Mouse (Mus musculus) hematopoietic stem cell, adult 5-6 weeks (primary cell): ENCODE results near the gene Glud1. TPM values are rescaled to one million over a fixed set of nuclear protein-coding genes. Genes with fewer than 3 reads are reported as not detected.
"Not testable (repeated sequence)": the region's sequence is repeated elsewhere in the genome, so short reads cannot be mapped to it uniquely, and the experiment has no call there.

ENCODE experiments used
- ATAC-seq, 2 experiments: fragments of 125-278 bp in 1 of 2; replicated peaks in 1 of 2; 2 replicates each; pipeline ENCODE4 v1.8.0; 2016 to 2017; ENCODE audit warnings: inconsistent platforms in 2 of 2, mild to moderate bottlenecking in 2 of 2, moderate number of reproducible peaks in 2 of 2, low read depth in 1 of 2, moderate TSS enrichment in 1 of 2; ENCODE audit not compliant: low FRiP score in 2 of 2, poor library complexity in 2 of 2, severe bottlenecking in 2 of 2, insufficient read depth in 1 of 2, low TSS enrichment in 1 of 2
- total RNA-seq: library from RNA; stranded (forward); fragments of 172-1452, 232-1000 nt; gene quantifications from 2 replicates; pipeline ENCODE4 v1.2.3, GENCODE M21; 2017

Gene Glud1
- total RNA-seq, 1 experiment from 2014 or later = 88.9 TPM

- no peak for ATAC-seq
Observed at GRCm38 (mm10) chr14:34303265-34303680, 7.3 kb upstream of the Glud1 start.

- no peak for ATAC-seq
Observed at GRCm38 (mm10) chr14:34309266-34309665, 1.3 kb upstream of the Glud1 start.

GRCm38 (mm10) chr14:34309907-34310233 lies 657 bp upstream of the Glud1 start:
- ATAC-seq = no peak

- peak; percentile 24 to 36; a peak in 3 of 4 replicates for ATAC-seq
Observed at GRCm38 (mm10) chr14:34311021-34311631, 599 bp downstream of the Glud1 start.

GRCm38 (mm10) chr14:34311691-34312090 lies 1.2 kb downstream of the Glud1 start:
- no peak for ATAC-seq

- ATAC-seq = no peak
Observed at GRCm38 (mm10) chr14:34312339-34313048, 2.0 kb downstream of the Glud1 start.

- no peak for ATAC-seq
Observed at GRCm38 (mm10) chr14:34313612-34314011, 3.1 kb downstream of the Glud1 start.

- not testable (repeated sequence) for ATAC-seq
Observed at GRCm38 (mm10) chr14:34314383-34314782, 3.9 kb downstream of the Glud1 start.

- no peak for ATAC-seq
Observed at GRCm38 (mm10) chr14:34314796-34315195, 4.3 kb downstream of the Glud1 start.

GRCm38 (mm10) chr14:34316346-34316745 lies 5.8 kb downstream of the Glud1 start:
- ATAC-seq = no peak

GRCm38 (mm10) chr14:34317431-34317830 lies 6.9 kb downstream of the Glud1 start:
- no peak for ATAC-seq

GRCm38 (mm10) chr14:34318113-34318512 lies 7.6 kb downstream of the Glud1 start:
- no peak for ATAC-seq

- no peak for ATAC-seq
Observed at GRCm38 (mm10) chr14:34323576-34324085, 13.1 kb downstream of the Glud1 start.

- ATAC-seq = no peak
Observed at GRCm38 (mm10) chr14:34326606-34327005, 16.1 kb downstream of the Glud1 start.

GRCm38 (mm10) chr14:34327618-34328017 lies 17.1 kb downstream of the Glud1 start:
- ATAC-seq = no peak

GRCm38 (mm10) chr14:34330657-34331158 lies 20.2 kb downstream of the Glud1 start:
- ATAC-seq = no peak

- ATAC-seq = no peak
Observed at GRCm38 (mm10) chr14:34331886-34332285, 21.4 kb downstream of the Glud1 start.

- no peak for ATAC-seq
Observed at GRCm38 (mm10) chr14:34332476-34332875, 21.9 kb downstream of the Glud1 start.

- ATAC-seq = no peak
Observed at GRCm38 (mm10) chr14:34339446-34339845, 28.9 kb downstream of the Glud1 start.
